ENCODE assay signal across 9 mouse cellular contexts in genomic region chr4:41762099-41762687, GRCm38 (mm10). TPM values are rescaled to one million over a fixed set of nuclear protein-coding genes. Genes with fewer than 3 reads are reported as not detected.
A peak's percentile ranks its signal among the peaks of the same experiment; 100 is the strongest.
DNase-seq lines count a peak whose midpoint lies in the region; ATAC-seq and TF ChIP-seq lines count a peak whose summit lies in the region.
"Had no signal": no experiment of that assay in that cellular context is flagged by ENCODE, and none has a peak within 500 bp of the region (broad histone marks: within the 10 kb centered on the region; RNA-seq: fewer than 3 reads in every experiment).

No protein-coding gene starts in this region.

- peak; percentile 13; the same call in 1 of the 2 replicates for ATAC-seq in forebrain, embryonic 14.5 days
- peak; percentile 87 for ATAC-seq in limb, embryonic 14.5 days (ENCODE audit: low FRiP score, low read depth)
- ATAC-seq in stomach, embryonic 15.5 days (ENCODE audit: insufficient read depth, low FRiP score, low read depth) = peak; percentile 23; the same call in 1 of the 2 replicates

- no peak overlapping the region for H3K27ac ChIP-seq in ES-Bruce4 (ENCODE audit: insufficient read depth, low read length)
- no peak overlapping the region; the same call in 1 of the 2 replicates for H3K27ac ChIP-seq in forebrain, embryonic 14.5 days (ENCODE audit: low read depth, low read length)
- H3K27ac ChIP-seq in limb, embryonic 14.5 days (replicated peaks; ENCODE audit: low read depth, low read length) = peak overlapping the region; percentile 93
- peak overlapping the region; percentile 93 for H3K27ac ChIP-seq in stomach, embryonic 15.5 days

- H3K9me3 ChIP-seq in ES-Bruce4 (replicated peaks; ENCODE audit: control insufficient read depth, insufficient read depth, low read length, poor library complexity, severe bottlenecking) = no peaks in the 10 kb centered on the region
- H3K9me3 ChIP-seq in forebrain, embryonic 14.5 days (replicated peaks; ENCODE audit: control insufficient read depth, low read length) = no peaks in the 10 kb centered on the region
- no peaks in the 10 kb centered on the region for H3K9me3 ChIP-seq in limb, embryonic 14.5 days (ENCODE audit: control insufficient read depth, low read length)
- no peaks in the 10 kb centered on the region for H3K9me3 ChIP-seq in stomach, embryonic 15.5 days

- no peak for TF ChIP-seq EP300 in ES-Bruce4 (IDR thresholded peaks at IDR 0.05; ENCODE audit: insufficient read depth, low read depth, low read length)

- 43% methylated on average over 8 of the region's 8 CpGs for WGBS in forebrain, embryonic 14.5 days
- WGBS in limb, embryonic 14.5 days = 15% methylated on average over 8 of the region's 8 CpGs
- WGBS in stomach, embryonic 15.5 days = 35% methylated on average over 8 of the region's 8 CpGs

- 0 out of 2 replicates have a peak overlapping the region, but pooled peaks have one; percentile 1 for H3K4me3 ChIP-seq in ES-Bruce4 (ENCODE audit: low read depth, low read length)
- H3K4me3 ChIP-seq in forebrain, embryonic 14.5 days (ENCODE audit: low read depth, low read length) = no peak overlapping the region
- peak overlapping the region; percentile 66 for H3K4me3 ChIP-seq in limb, embryonic 14.5 days (replicated peaks; ENCODE audit: low read length)
- peak overlapping the region; percentile 54 for H3K4me3 ChIP-seq in stomach, embryonic 15.5 days (replicated peaks)

- TF ChIP-seq CTCF in ES-Bruce4 (IDR thresholded peaks at IDR 0.05; ENCODE audit: low read depth, low read length) = no peak

- TF ChIP-seq POLR2A in ES-Bruce4 (IDR thresholded peaks at IDR 0.05; ENCODE audit: insufficient read depth, low read length) = no peak
- 0 out of 2 replicates have a peak, but pooled peaks have one; percentile 31 for TF ChIP-seq POLR2A in limb, embryonic 14.5 days (IDR thresholded peaks at IDR 0.05; ENCODE audit: borderline replicate concordance, extremely low read depth, insufficient read depth, insufficient read length)

- peaks cover 8% of the 10 kb centered on the region for H3K36me3 ChIP-seq in ES-Bruce4 (ENCODE audit: control insufficient read depth, insufficient read depth, low read length, poor library complexity, severe bottlenecking)
- no peaks in the 10 kb centered on the region for H3K36me3 ChIP-seq in forebrain, embryonic 14.5 days (ENCODE audit: control insufficient read depth, insufficient read depth, low read length)
- H3K36me3 ChIP-seq in limb, embryonic 14.5 days (ENCODE audit: control insufficient read depth, insufficient read depth, low read length) = peaks cover 26% of the 10 kb centered on the region
- H3K36me3 ChIP-seq in stomach, embryonic 15.5 days = no peaks in the 10 kb centered on the region

- H3K4me2 ChIP-seq in forebrain, embryonic 14.5 days (ENCODE audit: low read length) = no peak overlapping the region
- peak overlapping the region; percentile 76 for H3K4me2 ChIP-seq in limb, embryonic 14.5 days (replicated peaks; ENCODE audit: low read depth, low read length, severe bottlenecking)
- peak overlapping the region; percentile 61 for H3K4me2 ChIP-seq in stomach, embryonic 15.5 days

- H3K4me1 ChIP-seq in ES-Bruce4 (ENCODE audit: control insufficient read depth, insufficient read depth, low read length) = peaks cover 3% of the 10 kb centered on the region
- peaks cover 18% of the 10 kb centered on the region for H3K4me1 ChIP-seq in forebrain, embryonic 14.5 days (ENCODE audit: control insufficient read depth, insufficient read depth, low read length)
- H3K4me1 ChIP-seq in limb, embryonic 14.5 days (ENCODE audit: control insufficient read depth, insufficient read depth, low read length) = peaks cover 21% of the 10 kb centered on the region
- peaks cover 32% of the 10 kb centered on the region for H3K4me1 ChIP-seq in stomach, embryonic 15.5 days

- H3K9ac ChIP-seq in ES-Bruce4 (ENCODE audit: low read depth, poor library complexity, severe bottlenecking) = peak overlapping the region; percentile 18; the same call in 1 of the 2 replicates
- no peak overlapping the region; the same call in 1 of the 2 replicates for H3K9ac ChIP-seq in forebrain, embryonic 14.5 days (ENCODE audit: low read length)
- H3K9ac ChIP-seq in limb, embryonic 14.5 days (ENCODE audit: low read depth, low read length, severe bottlenecking) = peak overlapping the region; percentile 68
- H3K9ac ChIP-seq in stomach, embryonic 15.5 days = peak overlapping the region; percentile 9; the same call in 1 of the 2 replicates

- DNase-seq in gastrocnemius, postnatal 10 days = peak; percentile 48
- DNase-seq in gastrocnemius, adult 18-20 months (ENCODE audit: low spot score) = no peak
- DNase-seq in forebrain, embryonic 14.5 days (ENCODE audit: low spot score) = no peak
- peak; percentile 88 for DNase-seq in limb, embryonic 14.5 days (ENCODE audit: low spot score)
- DNase-seq in urinary bladder, adult 2 months (ENCODE audit: low spot score) = no peak
- DNase-seq in natural killer cell, adult 2 months (ENCODE audit: low spot score in 2 of 2) = no peak

- no peaks in the 10 kb centered on the region for H3K27me3 ChIP-seq in ES-Bruce4 (ENCODE audit: control insufficient read depth, insufficient read depth, low read length, poor library complexity, severe bottlenecking)
- no peaks in the 10 kb centered on the region for H3K27me3 ChIP-seq in forebrain, embryonic 14.5 days (replicated peaks; ENCODE audit: control insufficient read depth, insufficient read depth, low read length)
- no peaks in the 10 kb centered on the region for H3K27me3 ChIP-seq in limb, embryonic 14.5 days (ENCODE audit: control insufficient read depth, insufficient read depth, low read length)
- no peaks in the 10 kb centered on the region for H3K27me3 ChIP-seq in stomach, embryonic 15.5 days (replicated peaks)
- H3K27me3 ChIP-seq: CH12.LX had no signal

RNA-seq across cellular contexts. Expression of gene Sigmar1, which starts 6.2 kb away (rescaled TPM):
- 10 to 100 TPM; 15.4 to 17.9 TPM for total RNA-seq in gastrocnemius, postnatal 10 days (2021)
- 1 to 10 TPM; 8.4 to 9.4 TPM for total RNA-seq in gastrocnemius, adult 18-20 months (2021)
- polyA plus RNA-seq in ES-Bruce4 (2011; ENCODE audit: insufficient read depth, insufficient read length, low read depth, missing spikeins) = 62.6 and 63.1 TPM in 2 replicates
- polyA plus RNA-seq in forebrain, embryonic 14.5 days (2014; fragmentation: Nextera tagmentation; extraction: Ambion mirVana) = 49.8 and 54.2 TPM in 2 replicates
- polyA plus RNA-seq in limb, embryonic 14.5 days (2012; rRNA removed) = 79.2 and 91.4 TPM in 2 replicates
- 85.3 and 88.9 TPM in 2 replicates for polyA plus RNA-seq in limb, embryonic 14.5 days (2014; fragmentation: Nextera tagmentation; extraction: Ambion mirVana)
- polyA plus RNA-seq in stomach, embryonic 15.5 days (2015; fragmentation: Nextera tagmentation; extraction: Ambion mirVana) = 81.6 and 82.2 TPM in 2 replicates
- 79.7 and 81.4 TPM in 2 replicates for polyA plus RNA-seq in urinary bladder, adult 2 months (2012; rRNA removed)

RNA-seq across cellular contexts. Expression of gene Galt, which starts 7.2 kb away (rescaled TPM):
- 10 to 100 TPM; 25.2 to 28.1 TPM for total RNA-seq in gastrocnemius, postnatal 10 days (2021)
- 10 to 100 TPM; 30.0 to 32.8 TPM for total RNA-seq in gastrocnemius, adult 18-20 months (2021)
- 21.7 and 21.9 TPM in 2 replicates for polyA plus RNA-seq in ES-Bruce4 (2011; ENCODE audit: insufficient read depth, insufficient read length, low read depth, missing spikeins)
- 23.4 and 25.2 TPM in 2 replicates for polyA plus RNA-seq in forebrain, embryonic 14.5 days (2014; fragmentation: Nextera tagmentation; extraction: Ambion mirVana)
- 83.3 and 119 TPM in 2 replicates for polyA plus RNA-seq in limb, embryonic 14.5 days (2012; rRNA removed)
- 39.5 and 43.6 TPM in 2 replicates for polyA plus RNA-seq in limb, embryonic 14.5 days (2014; fragmentation: Nextera tagmentation; extraction: Ambion mirVana)
- 39.6 and 47.9 TPM in 2 replicates for polyA plus RNA-seq in stomach, embryonic 15.5 days (2015; fragmentation: Nextera tagmentation; extraction: Ambion mirVana)
- polyA plus RNA-seq in urinary bladder, adult 2 months (2012; rRNA removed) = 64.7 and 65.2 TPM in 2 replicates

RNA-seq across cellular contexts. Expression of gene Ccl27a, which starts 11.9 kb away (rescaled TPM):
- 10 to 100 TPM; 25.5 to 33.1 TPM for total RNA-seq in gastrocnemius, postnatal 10 days (2021)
- total RNA-seq in gastrocnemius, adult 18-20 months (2021) = 10 to 100 TPM; 18.1 to 19.1 TPM
- polyA plus RNA-seq in ES-Bruce4 (2011; ENCODE audit: insufficient read depth, insufficient read length, low read depth, missing spikeins) = 28.4 and 32.8 TPM in 2 replicates
- 195 and 200 TPM in 2 replicates for polyA plus RNA-seq in forebrain, embryonic 14.5 days (2014; fragmentation: Nextera tagmentation; extraction: Ambion mirVana)
- 96.6 and 107 TPM in 2 replicates for polyA plus RNA-seq in limb, embryonic 14.5 days (2012; rRNA removed)
- polyA plus RNA-seq in limb, embryonic 14.5 days (2014; fragmentation: Nextera tagmentation; extraction: Ambion mirVana) = 44.9 and 50.9 TPM in 2 replicates
- 31.5 and 33.7 TPM in 2 replicates for polyA plus RNA-seq in stomach, embryonic 15.5 days (2015; fragmentation: Nextera tagmentation; extraction: Ambion mirVana)
- 38.0 and 44.4 TPM in 2 replicates for polyA plus RNA-seq in urinary bladder, adult 2 months (2012; rRNA removed)

RNA-seq across cellular contexts. Expression of gene Arid3c, which starts 31.3 kb away (rescaled TPM):
- not detected for total RNA-seq in gastrocnemius, postnatal 10 days (2021)
- not detected for total RNA-seq in gastrocnemius, adult 18-20 months (2021)
- polyA plus RNA-seq in ES-Bruce4 (2011; ENCODE audit: insufficient read depth, insufficient read length, low read depth, missing spikeins) = 0.64 and 0.69 TPM in 2 replicates
- 0.12 and 0.15 TPM in 2 replicates for polyA plus RNA-seq in forebrain, embryonic 14.5 days (2014; fragmentation: Nextera tagmentation; extraction: Ambion mirVana)
- polyA plus RNA-seq in limb, embryonic 14.5 days (2012; rRNA removed) = 0.09 and 0.20 TPM in 2 replicates
- polyA plus RNA-seq in limb, embryonic 14.5 days (2014; fragmentation: Nextera tagmentation; extraction: Ambion mirVana) = 0.29 TPM in 1 of 2 replicates, not detected in the other
- not detected in 2 replicates for polyA plus RNA-seq in stomach, embryonic 15.5 days (2015; fragmentation: Nextera tagmentation; extraction: Ambion mirVana)
- polyA plus RNA-seq in urinary bladder, adult 2 months (2012; rRNA removed) = 1.3 and 1.9 TPM in 2 replicates
- total RNA-seq: CH12.LX had no signal

RNA-seq across cellular contexts. Expression of gene Dctn3, which starts 39.2 kb away (rescaled TPM):
- 10 to 100 TPM; 44.3 to 57.6 TPM for total RNA-seq in gastrocnemius, postnatal 10 days (2021)
- 10 to 100 TPM; 42.5 to 45.3 TPM for total RNA-seq in gastrocnemius, adult 18-20 months (2021)
- 65.1 and 67.6 TPM in 2 replicates for polyA plus RNA-seq in ES-Bruce4 (2011; ENCODE audit: insufficient read depth, insufficient read length, low read depth, missing spikeins)
- polyA plus RNA-seq in forebrain, embryonic 14.5 days (2014; fragmentation: Nextera tagmentation; extraction: Ambion mirVana) = 301 and 330 TPM in 2 replicates
- polyA plus RNA-seq in limb, embryonic 14.5 days (2012; rRNA removed) = 64.2 and 70.1 TPM in 2 replicates
- polyA plus RNA-seq in limb, embryonic 14.5 days (2014; fragmentation: Nextera tagmentation; extraction: Ambion mirVana) = 99.1 and 101 TPM in 2 replicates
- 124 and 130 TPM in 2 replicates for polyA plus RNA-seq in stomach, embryonic 15.5 days (2015; fragmentation: Nextera tagmentation; extraction: Ambion mirVana)
- 68.8 and 98.7 TPM in 2 replicates for polyA plus RNA-seq in urinary bladder, adult 2 months (2012; rRNA removed)

Comparison
In these comparisons a context has a peak if more than half of its experiments do, and no peak if none do; other contexts are left out.
1. DNase-seq: peak in gastrocnemius, postnatal 10 days (single experiment) and limb, embryonic 14.5 days (single experiment); none in gastrocnemius, adult 18-20 months (single experiment), forebrain, embryonic 14.5 days (single experiment), urinary bladder, adult 2 months (single experiment) and natural killer cell, adult 2 months (0 of 2).
2. H3K27ac ChIP-seq: peak in limb, embryonic 14.5 days (single experiment) and stomach, embryonic 15.5 days (single experiment); none in ES-Bruce4 (single experiment) and forebrain, embryonic 14.5 days (single experiment).
3. ATAC-seq: peak in every context shown above with its lines; median percentile 87 in limb, embryonic 14.5 days; 23 in stomach, embryonic 15.5 days; 13 in forebrain, embryonic 14.5 days.